Mouse (Mus musculus) cortical plate, adult 2 months (tissue): ENCODE measurements around the gene Spns1.

ENCODE experiments used
- CTCF ChIP-seq: fragments of 200-500 bp; IDR thresholded peaks from 2 replicates; pipeline ENCODE4 v1.5.1; 2011; ENCODE audit warnings: mild to moderate bottlenecking, control low read depth, low read length; ENCODE audit not compliant: insufficient read depth; ENCODE audit errors: extremely low read depth
- POLR2A ChIP-seq: fragments of 200-500 bp; IDR thresholded peaks from 2 replicates; pipeline ENCODE4 v1.6.1; 2011; ENCODE audit warnings: mild to moderate bottlenecking, low read length, control low read depth; ENCODE audit not compliant: insufficient read depth; ENCODE audit errors: extremely low read depth

- no peak for TF ChIP-seq POLR2A
- no peak for TF ChIP-seq CTCF
These were observed 23.8 kb downstream of the Spns1 start for GRCm38 (mm10) chr7:126353251-126353993.
